Mouse (Mus musculus) megakaryocyte, embryonic 14.5 days (primary cell): ENCODE measurements around the gene Rab5c. TPM values are rescaled to one million over a fixed set of nuclear protein-coding genes. Genes with fewer than 3 reads are reported as not detected.
A peak's percentile ranks its signal among the peaks of the same experiment; 100 is the strongest.

Source experiments
- H3K27me3 ChIP-seq: replicated peaks from 2 replicates; pipeline ENCODE3; 2012; ENCODE audit warnings: inconsistent platforms
- H3K36me3 ChIP-seq: replicated peaks from 2 replicates; pipeline ENCODE3; 2012; ENCODE audit warnings: low read length, inconsistent platforms, mixed read lengths
- H3K4me1 ChIP-seq: 2 replicates; pipeline ENCODE4 v1.6.1; 2012; ENCODE audit warnings: inconsistent platforms
- H3K4me3 ChIP-seq: replicated peaks from 2 replicates; pipeline ENCODE3; 2012; ENCODE audit warnings: moderate library complexity, mild to moderate bottlenecking, inconsistent platforms
- H3K9me3 ChIP-seq: 2 replicates; pipeline ENCODE4 v1.6.1; 2012; ENCODE audit warnings: inconsistent platforms
- FLI1 ChIP-seq: IDR thresholded peaks from 2 replicates; pipeline ENCODE4 v1.6.1; 2012; ENCODE audit warnings: low read length, inconsistent platforms, mixed read lengths
- GATA1 ChIP-seq: IDR thresholded peaks from 3 replicates; pipeline ENCODE4 v1.6.1; 2012; ENCODE audit warnings: mixed read lengths, low read length, inconsistent platforms, borderline replicate concordance
- polyA plus RNA-seq: library from polyadenylated mRNA; stranded (reverse); fragments of >175 nt; gene quantifications from 2 replicates; pipeline ENCODE4 v1.2.3, GENCODE M21; 2012; ENCODE audit warnings: low replicate concordance; ENCODE audit not compliant: insufficient read depth

Gene Rab5c
- polyA plus RNA-seq, result 502 and 744 TPM in 2 replicates

DNA sequence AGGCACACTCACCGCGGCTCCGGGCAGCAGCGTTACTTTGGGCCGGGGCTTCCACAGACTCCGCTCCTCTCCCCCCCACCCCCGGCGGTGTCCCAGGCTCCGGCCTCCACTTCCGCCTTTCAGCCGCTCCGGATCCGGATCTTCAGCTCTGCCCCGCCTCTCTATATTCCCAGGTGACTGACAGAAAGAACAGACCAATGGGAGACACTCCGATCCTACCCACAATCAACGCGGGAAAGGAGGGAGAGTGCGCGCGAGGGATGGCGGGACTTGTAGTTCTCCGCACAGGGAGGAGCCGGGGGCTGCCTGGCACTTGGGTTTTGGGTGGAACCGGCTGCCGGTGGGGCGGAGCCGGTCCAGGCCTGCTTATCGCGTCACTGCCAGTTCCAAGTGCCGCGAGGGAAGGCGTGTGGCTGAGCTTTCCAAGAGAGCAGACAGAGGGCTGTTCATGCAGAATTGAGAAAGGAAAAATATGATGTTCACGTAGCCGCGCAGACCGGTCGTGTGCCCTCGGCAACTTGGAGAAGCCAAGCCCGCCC is at the start of gene Rab5c:
Gene Rab5c (minus strand): TSS at position 150 of the 539 bp plus-strand sequence.
- H3K9me3 ChIP-seq, result no peaks in the 10 kb centered on the region
- H3K27me3 ChIP-seq, result no peaks in the 10 kb centered on the region
- TF ChIP-seq FLI1, result peak; percentile 58; the same call in 1 of the 2 replicates
- TF ChIP-seq GATA1, result peak; percentile 60; the same call in 1 of the 3 replicates
- peaks cover 20% of the 10 kb centered on the region for H3K36me3 ChIP-seq
- peaks cover 56% of the 10 kb centered on the region for H3K4me1 ChIP-seq
- peak within 1 kb of the TSS; percentile 99 for H3K4me3 ChIP-seq

DNA sequence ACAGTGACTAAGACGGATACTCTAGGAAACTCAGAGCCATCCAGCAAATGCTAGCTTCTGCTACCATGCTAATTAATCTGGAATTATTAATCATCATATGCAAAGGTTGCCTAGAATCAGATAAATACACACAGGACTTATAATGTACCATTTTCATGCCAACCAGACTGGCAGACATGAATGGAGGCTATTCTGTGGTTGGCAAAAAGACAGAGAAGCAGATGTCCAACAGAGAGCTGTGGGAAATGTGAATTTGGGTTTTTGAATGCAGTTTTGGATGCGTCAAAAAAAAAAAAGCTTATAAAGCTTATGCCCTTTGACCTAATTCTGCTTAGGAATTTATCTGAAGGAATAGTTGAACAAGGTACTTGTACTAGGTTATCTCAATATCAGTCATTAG is 47.8 kb upstream of the Rab5c start:
- Histone ChIP-seq H3K36me3 (peaks cover 96% of the 10 kb centered on the region), H3K27me3 (no peaks in the 10 kb centered on the region), H3K4me1 (peaks cover 15% of the 10 kb centered on the region), H3K9me3 (no peaks in the 10 kb centered on the region; the same call in 1 of the 2 replicates), H3K4me3 (no peak overlapping the region)
- no peak for TF ChIP-seq FLI1
- TF ChIP-seq GATA1, result no peak

DNA sequence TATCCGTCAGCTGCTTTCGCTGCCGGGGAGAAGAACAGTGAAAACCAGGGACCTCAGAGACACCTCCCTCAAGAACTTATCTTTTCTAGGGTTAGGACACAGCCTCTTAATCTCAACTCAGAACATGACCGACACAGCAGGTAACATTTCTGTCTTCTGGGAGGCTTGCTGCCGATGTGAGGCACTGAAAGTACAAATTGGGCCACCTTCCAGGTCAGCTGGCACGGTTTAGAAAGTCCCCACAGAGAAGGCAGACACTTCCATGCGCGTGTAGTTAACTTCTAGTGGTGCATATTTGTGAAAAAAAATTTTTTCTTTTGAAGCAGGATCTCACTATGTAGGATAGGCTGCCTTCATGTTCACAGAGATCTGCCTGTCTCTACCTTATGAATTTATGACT is 46.3 kb upstream of the Rab5c start:
- H3K4me1 ChIP-seq, result peaks cover 15% of the 10 kb centered on the region
- peaks cover 97% of the 10 kb centered on the region for H3K36me3 ChIP-seq
- TF ChIP-seq GATA1 (no peak), FLI1 (no peak)
- no peak overlapping the region for H3K4me3 ChIP-seq
- H3K27me3 ChIP-seq, result no peaks in the 10 kb centered on the region
- no peaks in the 10 kb centered on the region; the same call in 1 of the 2 replicates for H3K9me3 ChIP-seq

DNA sequence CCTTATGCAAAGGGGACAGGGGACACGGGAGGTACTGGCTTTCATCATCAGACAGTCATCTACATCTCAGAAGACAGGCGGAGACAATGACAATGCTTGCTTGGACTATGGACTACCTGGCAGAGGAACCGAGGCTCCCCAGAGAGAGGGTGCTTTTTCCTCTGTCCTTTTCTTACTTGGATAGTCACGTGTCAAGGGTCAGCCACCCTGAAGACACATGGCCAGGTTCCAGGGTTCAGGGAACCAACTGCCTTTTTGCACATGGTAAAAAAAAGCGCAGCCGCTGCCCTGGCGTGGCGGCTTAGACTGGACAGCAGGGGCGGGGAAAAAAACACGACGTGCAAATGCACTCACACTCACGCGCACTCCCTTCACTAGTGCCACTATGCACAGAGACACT is 44.6 kb upstream of the Rab5c start:
- Histone ChIP-seq H3K27me3 (no peaks in the 10 kb centered on the region), H3K36me3 (peaks cover 89% of the 10 kb centered on the region), H3K4me1 (peaks cover 15% of the 10 kb centered on the region), H3K9me3 (no peaks in the 10 kb centered on the region; the same call in 1 of the 2 replicates), H3K4me3 (no peak overlapping the region)
- TF ChIP-seq GATA1 (no peak), FLI1 (no peak)

DNA sequence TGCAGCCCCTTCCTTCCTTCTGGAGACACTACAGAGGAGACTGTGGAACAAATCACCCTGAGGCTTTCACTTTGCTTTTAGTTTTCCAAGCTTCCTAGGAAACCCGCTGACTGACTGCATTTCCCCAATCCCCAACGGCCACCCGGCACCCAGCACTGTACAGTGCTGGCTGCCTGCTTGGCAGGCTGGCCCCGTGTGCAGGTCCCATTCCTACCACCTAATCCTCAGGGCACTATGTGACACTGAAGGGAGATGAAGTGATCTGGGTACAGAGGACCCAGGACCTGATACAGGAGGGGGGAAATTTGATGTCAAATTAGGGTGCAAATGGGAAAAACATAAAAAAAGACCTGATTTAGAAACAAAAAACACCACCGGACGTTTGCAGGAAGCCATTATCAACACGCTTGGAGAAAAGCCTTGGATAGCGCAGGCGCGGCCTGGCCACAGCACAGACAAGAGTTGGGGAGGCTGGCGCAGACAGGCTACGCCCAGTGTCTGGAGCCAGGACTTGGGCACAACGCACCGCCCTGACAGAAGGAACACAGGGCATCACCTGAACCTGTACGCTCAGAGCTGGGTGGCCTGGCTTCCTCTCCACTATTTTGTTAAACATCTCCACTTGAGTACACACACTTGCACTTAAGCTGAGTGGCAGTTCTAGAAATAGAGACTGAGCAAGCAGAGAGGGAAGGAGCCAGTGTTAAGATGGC is 43.9 kb upstream of the Rab5c start:
- H3K9me3 ChIP-seq, result no peaks in the 10 kb centered on the region; the same call in 1 of the 2 replicates
- no peak for TF ChIP-seq FLI1
- H3K27me3 ChIP-seq, result no peaks in the 10 kb centered on the region
- H3K4me1 ChIP-seq, result peaks cover 16% of the 10 kb centered on the region
- no peak overlapping the region for H3K4me3 ChIP-seq
- H3K36me3 ChIP-seq, result peaks cover 84% of the 10 kb centered on the region

DNA sequence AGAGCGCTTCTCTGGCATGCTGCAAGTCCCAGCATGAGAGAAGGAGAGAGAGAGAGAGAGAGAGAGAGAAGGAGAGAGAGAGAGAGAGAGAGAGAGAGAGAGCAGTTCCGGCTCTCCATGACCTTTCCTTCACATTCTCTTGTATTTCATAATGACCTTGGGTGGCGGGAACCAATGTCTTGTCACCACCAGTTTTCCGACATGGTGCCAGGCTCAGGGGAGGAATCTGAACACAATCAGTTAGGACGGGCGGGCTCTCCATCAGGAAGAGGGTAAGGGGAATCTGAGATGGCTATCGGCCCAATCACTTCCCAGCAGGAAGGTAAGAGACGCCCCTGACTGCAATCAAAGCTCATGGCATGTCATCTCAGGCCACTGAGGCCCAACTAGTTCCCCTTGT is 42.2 kb upstream of the Rab5c start:
- H3K4me1 ChIP-seq, result peaks cover 25% of the 10 kb centered on the region
- no peak overlapping the region for H3K4me3 ChIP-seq
- peaks cover 67% of the 10 kb centered on the region for H3K36me3 ChIP-seq
- H3K9me3 ChIP-seq, result no peaks in the 10 kb centered on the region
- TF ChIP-seq GATA1, result no peak
- no peak for TF ChIP-seq FLI1
- no peaks in the 10 kb centered on the region for H3K27me3 ChIP-seq

DNA sequence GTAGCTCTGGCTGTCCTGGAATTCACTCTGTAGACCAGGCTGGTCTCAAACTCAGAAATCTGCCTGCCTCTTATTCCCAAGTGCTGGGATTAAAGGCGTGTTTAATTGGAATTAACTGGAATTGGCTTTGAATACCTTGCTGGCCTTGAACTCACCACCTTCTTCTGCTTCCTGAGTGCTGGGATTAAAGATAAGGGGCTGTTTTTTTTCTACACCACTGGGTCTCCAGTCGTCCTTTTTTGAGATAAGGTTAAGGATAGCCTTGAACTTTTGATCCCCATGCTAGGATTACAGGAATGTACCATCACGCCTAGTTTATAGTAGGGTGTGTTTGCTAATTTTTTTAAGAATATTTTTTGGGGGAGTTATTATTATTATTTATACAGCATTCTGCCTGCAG is 40.1 kb upstream of the Rab5c start:
- H3K9me3 ChIP-seq, result no peaks in the 10 kb centered on the region
- no peak for TF ChIP-seq GATA1
- no peak for TF ChIP-seq FLI1
- no peaks in the 10 kb centered on the region for H3K27me3 ChIP-seq
- peaks cover 30% of the 10 kb centered on the region for H3K4me1 ChIP-seq
- no peak overlapping the region for H3K4me3 ChIP-seq
- H3K36me3 ChIP-seq, result peaks cover 49% of the 10 kb centered on the region

DNA sequence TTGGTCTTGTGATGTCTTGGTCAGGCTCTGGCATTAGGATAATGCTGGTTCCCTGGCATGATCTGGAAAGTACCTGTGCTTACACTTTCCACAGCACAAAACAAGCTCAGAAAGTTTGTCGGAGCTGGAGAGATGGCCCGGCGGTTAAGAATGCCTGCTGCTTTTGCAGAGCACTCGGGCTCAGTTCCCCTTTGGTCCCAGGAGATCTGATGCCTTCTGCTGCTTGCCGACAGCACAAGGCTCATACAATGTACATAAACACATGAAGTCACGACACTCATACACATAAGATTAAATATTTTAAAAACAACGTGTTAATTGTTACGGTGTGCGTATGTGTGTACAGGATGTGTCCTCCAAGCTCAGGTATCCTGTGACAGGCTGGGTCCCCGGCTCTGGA is 37.9 kb upstream of the Rab5c start:
- TF ChIP-seq GATA1 (no peak), FLI1 (no peak)
- H3K36me3 ChIP-seq, result peaks cover 28% of the 10 kb centered on the region
- no peak overlapping the region for H3K4me3 ChIP-seq
- H3K9me3 ChIP-seq, result no peaks in the 10 kb centered on the region
- no peaks in the 10 kb centered on the region for H3K27me3 ChIP-seq
- H3K4me1 ChIP-seq, result peaks cover 23% of the 10 kb centered on the region

DNA sequence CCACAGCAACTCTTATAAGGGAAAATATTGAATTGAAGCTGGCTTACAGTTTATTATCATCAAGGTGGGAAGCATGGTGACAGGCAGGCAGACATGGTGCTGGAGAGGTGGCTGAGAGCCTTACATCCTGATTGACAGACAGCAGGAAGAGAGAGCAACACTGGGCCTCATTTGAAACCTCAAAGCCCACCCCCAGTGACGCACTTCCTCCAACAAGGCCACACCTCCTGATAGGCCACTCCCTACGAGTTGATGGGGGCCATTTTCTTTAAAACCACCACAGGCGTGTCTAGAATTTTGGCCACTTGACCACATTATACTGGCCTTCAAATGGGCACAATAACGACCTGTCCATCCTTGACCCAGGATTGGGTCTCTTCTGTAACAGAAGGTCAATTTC is 36.2 kb upstream of the Rab5c start:
- TF ChIP-seq GATA1 (no peak), FLI1 (no peak)
- Histone ChIP-seq H3K27me3 (no peaks in the 10 kb centered on the region), H3K4me1 (peaks cover 34% of the 10 kb centered on the region), H3K36me3 (peaks cover 11% of the 10 kb centered on the region), H3K4me3 (no peak overlapping the region), H3K9me3 (no peaks in the 10 kb centered on the region)

DNA sequence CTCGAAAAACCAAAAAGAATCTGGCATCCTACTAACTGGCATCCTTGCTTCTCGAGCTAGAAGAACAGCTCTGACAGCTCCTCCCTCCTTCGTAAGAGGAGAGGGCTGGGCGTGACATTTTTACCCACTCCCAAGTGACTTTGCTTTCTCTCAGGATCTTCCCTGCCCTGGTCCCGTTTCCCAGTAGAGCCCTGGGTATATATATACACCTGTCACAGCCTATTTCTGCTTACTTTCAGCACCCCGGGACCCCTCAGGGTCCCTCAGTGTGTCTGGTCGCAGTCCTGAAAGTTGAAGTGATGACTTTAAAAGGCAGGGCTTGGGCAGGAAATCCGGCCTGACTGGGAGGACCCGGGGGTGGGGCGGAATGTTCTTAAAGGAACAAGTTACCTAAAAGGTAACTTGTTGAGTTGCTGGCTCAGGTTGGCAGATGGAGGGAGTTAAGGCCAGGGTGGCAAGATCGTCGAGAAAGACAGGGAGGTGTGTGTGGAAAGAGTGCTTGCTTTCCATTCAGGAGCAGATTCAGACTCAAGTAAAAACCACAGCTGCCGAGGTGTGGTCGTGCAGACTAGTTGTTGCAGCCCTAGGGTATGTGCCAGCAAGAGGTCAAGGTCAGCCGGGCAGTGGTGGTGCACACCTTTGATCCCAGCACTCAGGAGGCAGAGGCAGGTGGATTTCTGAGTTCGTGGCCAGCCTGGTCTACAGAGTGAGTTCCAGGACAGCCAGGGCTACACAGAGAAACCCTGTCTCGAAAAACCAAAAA is 32.8 kb upstream of the Rab5c start, which contains the start of gene Ghdc:
Gene Ghdc (minus strand): TSS at position 312 of the 763 bp plus-strand sequence.
- Histone ChIP-seq H3K27me3 (peaks cover 6% of the 10 kb centered on the region), H3K36me3 (peaks cover 15% of the 10 kb centered on the region), H3K4me1 (peaks cover 42% of the 10 kb centered on the region), H3K9me3 (no peaks in the 10 kb centered on the region), H3K4me3 (peak within 1 kb of the TSS; percentile 94)
- no peak for TF ChIP-seq FLI1
- TF ChIP-seq GATA1, result no peak
